Mouse (Mus musculus): ENCODE data around the gene Mmp11.

DNA sequence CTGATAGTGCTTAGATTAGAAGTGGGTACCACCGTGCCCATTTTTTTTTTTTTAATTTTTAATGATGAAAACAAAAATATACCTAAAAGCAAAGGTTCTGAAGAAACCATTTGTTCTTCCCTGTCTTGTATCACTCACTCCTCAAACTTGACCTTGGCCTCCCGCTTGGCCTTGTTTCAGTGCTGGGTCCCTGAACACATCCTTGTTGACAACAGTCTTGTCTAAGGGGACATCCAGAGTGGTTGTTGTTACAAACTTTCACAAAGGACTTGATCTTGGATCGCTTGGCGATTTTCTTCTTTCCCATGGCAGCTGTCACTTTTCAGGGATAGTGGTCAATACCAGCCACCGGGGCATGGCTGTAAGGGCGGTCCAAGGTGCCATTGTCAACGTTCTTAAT is 8.9 kb upstream of the Mmp11 start:
- TF ChIP-seq CTCF (IDR thresholded peaks at IDR 0.05; ENCODE audit: borderline replicate concordance, control insufficient read depth, extremely low read depth, insufficient read depth, low read length, poor library complexity) (no peak), POLR2A (IDR thresholded peaks at IDR 0.05; ENCODE audit: control insufficient read depth, extremely low read depth, insufficient read depth, low read length, poor library complexity) (no peak)
